Mouse (Mus musculus) heart, embryonic 12.5 days (tissue): ENCODE data around the gene Pla1a. TPM values are rescaled to one million over a fixed set of nuclear protein-coding genes. Genes with fewer than 3 reads are reported as not detected.

Source experiments
- ATAC-seq: fragments of 200-750 bp; cut with Nextera tagmentation; 2 replicates; pipeline ENCODE4 v1.8.0; 2017; ENCODE audit warnings: moderate TSS enrichment, moderate library complexity; ENCODE audit not compliant: insufficient number of reproducible peaks, low FRiP score
- H3K27ac ChIP-seq: fragments of 300-500 bp; sonication (generic); 2 replicates; pipeline ENCODE4 v1.5.1; 2016; ENCODE audit warnings: mild to moderate bottlenecking, moderate library complexity; ENCODE audit not compliant: poor library complexity, severe bottlenecking
- H3K27me3 ChIP-seq: fragments of 300-500 bp; sonication (generic); replicated peaks from 2 replicates; pipeline ENCODE4 v1.6.1; 2016; ENCODE audit warnings: mild to moderate bottlenecking, moderate library complexity
- H3K36me3 ChIP-seq: fragments of 300-500 bp; sonication (generic); 2 replicates; pipeline ENCODE4 v1.6.1; 2016; ENCODE audit warnings: mild to moderate bottlenecking, moderate library complexity
- H3K4me1 ChIP-seq: fragments of 300-500 bp; sonication (generic); replicated peaks from 2 replicates; pipeline ENCODE4 v1.6.1; 2016; ENCODE audit warnings: mild to moderate bottlenecking
- H3K4me2 ChIP-seq: fragments of 300-500 bp; sonication (generic); 2 replicates; pipeline ENCODE4 v1.6.1; 2016; ENCODE audit warnings: mild to moderate bottlenecking, moderate library complexity
- H3K4me3 ChIP-seq: fragments of 300-500 bp; sonication (generic); 2 replicates; pipeline ENCODE4 v1.5.1; 2016; ENCODE audit warnings: mild to moderate bottlenecking
- H3K9ac ChIP-seq: fragments of 300-500 bp; sonication (generic); 2 replicates; pipeline ENCODE4 v1.6.1; 2016; ENCODE audit warnings: mild to moderate bottlenecking, moderate library complexity
- H3K9me3 ChIP-seq: fragments of 300-500 bp; sonication (generic); replicated peaks from 2 replicates; pipeline ENCODE4 v1.6.1; 2016; ENCODE audit warnings: mild to moderate bottlenecking, moderate library complexity
- WGBS: fragments of 180-500 bp; shearing (Covaris S2); methylation state at CpG from one replicate; pipeline ENCODE4 v1.1.7; 2016; 5-methylcytosine and 5-hydroxymethylcytosine counted together
- polyA plus RNA-seq: library from polyadenylated mRNA; unstranded; fragments of >200 nt; fragmentation: Nextera tagmentation; extraction: Ambion mirVana; gene quantifications from 2 replicates; pipeline ENCODE4 v1.2.1, GENCODE M21; 2016

Gene Pla1a
- polyA plus RNA-seq, 1 experiment from 2014 or later, result 0.17 TPM

DNA sequence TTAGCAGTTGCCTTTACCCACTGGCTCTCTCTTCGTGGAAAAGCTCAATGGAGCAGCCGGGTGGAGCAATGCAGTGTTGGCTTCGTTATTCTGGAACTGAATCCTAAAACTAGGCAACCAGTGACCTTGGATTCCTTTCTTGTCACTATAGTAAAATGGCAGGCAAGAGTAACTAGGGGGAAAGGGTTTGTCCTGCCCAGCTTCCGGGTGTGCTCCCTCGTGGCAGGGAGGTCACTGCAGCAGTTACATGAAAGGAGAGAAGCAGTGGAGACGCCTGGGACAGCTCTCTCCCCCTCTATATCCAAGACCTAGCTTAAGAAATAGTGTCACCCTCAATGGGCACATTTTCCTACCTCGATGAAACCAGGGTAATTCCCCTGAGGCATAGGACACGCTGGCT is 36.5 kb upstream of the Pla1a start:
- H3K27ac ChIP-seq, result no peak overlapping the region
- H3K9ac ChIP-seq, result no peak overlapping the region
- no peaks in the 10 kb centered on the region for H3K27me3 ChIP-seq
- WGBS, result 79% methylated on average over 8 of the region's 8 CpGs
- ATAC-seq, result no peak
- H3K9me3 ChIP-seq, result no peaks in the 10 kb centered on the region
- peaks cover 6% of the 10 kb centered on the region for H3K4me1 ChIP-seq
- no peak overlapping the region for H3K4me3 ChIP-seq
- no peaks in the 10 kb centered on the region for H3K36me3 ChIP-seq
- H3K4me2 ChIP-seq, result no peak overlapping the region

DNA sequence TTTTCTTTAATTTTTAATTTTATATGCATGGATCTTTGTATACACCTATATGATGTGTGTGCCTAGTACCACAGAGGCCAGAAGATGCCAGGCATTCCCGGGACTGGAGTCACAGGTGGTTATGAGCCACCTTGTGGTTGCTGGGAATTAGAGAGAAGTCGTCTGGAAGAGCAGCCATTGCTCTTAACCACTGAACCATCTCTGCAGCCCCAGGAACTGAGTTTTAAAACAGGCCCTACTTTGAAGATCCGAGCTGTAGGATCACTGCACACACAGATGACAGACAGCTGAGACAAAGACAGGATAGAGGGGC is 35.7 kb upstream of the Pla1a start:
- no peak for ATAC-seq
- peaks cover 6% of the 10 kb centered on the region for H3K4me1 ChIP-seq
- H3K4me3 ChIP-seq, result no peak overlapping the region
- 32% methylated on average over 3 of the region's 3 CpGs for whole genome bisulfite sequencing
- H3K27me3 ChIP-seq, result no peaks in the 10 kb centered on the region
- no peak overlapping the region for H3K9ac ChIP-seq
- no peak overlapping the region for H3K4me2 ChIP-seq
- H3K9me3 ChIP-seq, result no peaks in the 10 kb centered on the region
- no peak overlapping the region for H3K27ac ChIP-seq
- no peaks in the 10 kb centered on the region for H3K36me3 ChIP-seq

DNA sequence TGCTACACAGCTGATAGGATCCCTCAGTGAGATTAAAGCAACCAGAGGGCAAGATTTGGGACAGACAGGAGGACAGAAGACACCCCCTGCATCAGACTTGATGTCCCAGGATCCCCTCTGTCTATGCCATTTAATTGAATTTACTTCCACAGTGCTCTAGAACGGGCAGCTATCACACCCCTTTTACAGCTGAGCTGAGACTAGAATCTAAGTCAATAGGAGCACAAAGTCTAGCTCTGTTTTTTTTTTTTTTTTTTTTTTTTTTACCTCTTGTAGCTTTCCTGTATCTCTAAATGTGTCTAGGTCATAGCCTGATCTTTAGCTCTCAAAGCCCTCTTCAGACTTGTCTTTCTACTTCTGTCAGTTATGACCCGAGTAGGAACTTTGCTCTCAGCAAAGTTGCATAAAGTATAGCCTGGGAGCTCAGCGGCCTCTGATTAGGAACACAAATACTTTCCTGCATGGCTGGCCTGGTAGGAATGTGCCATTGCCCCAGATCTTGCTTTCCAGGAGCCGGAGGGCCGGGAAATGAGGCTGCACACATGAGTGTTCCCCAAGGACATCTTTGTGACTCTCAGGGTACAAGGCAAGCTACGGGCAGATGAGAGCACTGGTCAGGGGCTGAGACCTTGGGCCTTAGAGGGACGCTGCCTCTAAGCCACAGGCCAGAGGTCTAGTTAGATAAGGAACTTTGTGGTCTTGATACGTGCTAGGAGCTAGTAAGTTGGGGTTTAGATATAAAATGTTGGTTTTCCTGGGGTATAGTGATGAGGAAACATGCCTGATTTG is 35.2 kb upstream of the Pla1a start:
- no peak overlapping the region for H3K4me2 ChIP-seq
- H3K27me3 ChIP-seq, result no peaks in the 10 kb centered on the region
- no peak overlapping the region for H3K4me3 ChIP-seq
- no peak for ATAC-seq
- no peak overlapping the region for H3K9ac ChIP-seq
- H3K4me1 ChIP-seq, result peaks cover 6% of the 10 kb centered on the region
- 53% methylated on average over 8 of the region's 8 CpGs for WGBS
- H3K9me3 ChIP-seq, result no peaks in the 10 kb centered on the region
- no peak overlapping the region for H3K27ac ChIP-seq
- H3K36me3 ChIP-seq, result no peaks in the 10 kb centered on the region

DNA sequence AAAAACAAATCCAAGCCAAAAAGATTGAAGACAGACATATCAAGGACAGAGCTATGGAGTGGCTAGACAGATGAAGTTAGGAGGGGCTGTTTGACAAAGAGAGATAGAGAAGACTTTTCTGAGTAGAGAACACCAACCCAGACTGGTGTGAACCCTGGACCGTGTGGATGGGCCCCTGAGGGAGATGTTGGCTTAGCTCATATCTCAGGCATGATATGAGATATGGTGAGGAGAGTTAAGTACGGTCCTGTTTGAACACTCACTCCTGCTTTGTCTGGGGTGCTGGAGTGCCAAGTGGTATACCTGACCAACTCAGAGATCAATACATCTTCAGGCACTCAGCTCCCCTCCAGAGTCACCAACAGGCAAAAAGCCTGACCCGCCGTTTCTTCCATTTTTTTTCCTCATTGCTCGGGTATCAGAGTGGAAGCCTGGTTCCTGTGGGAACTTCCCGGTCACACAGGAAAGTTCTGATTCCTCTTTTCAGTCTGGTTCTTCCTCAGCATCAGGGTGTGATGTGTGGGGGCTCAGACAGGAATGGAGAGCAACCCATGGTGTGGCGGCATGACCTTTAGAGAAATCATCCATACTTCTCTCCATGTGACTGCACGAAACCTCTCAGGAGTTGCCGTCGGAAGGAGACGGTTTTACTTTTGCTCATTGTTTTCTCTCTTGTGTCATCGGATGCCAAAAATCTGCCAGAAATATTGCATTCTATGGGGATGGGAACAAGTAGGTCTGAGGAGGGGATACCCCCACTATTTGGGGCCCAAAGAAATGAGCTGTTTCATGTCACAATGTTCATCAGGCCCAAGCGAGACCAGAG is 34.4 kb upstream of the Pla1a start:
- Histone ChIP-seq H3K4me3 (no peak overlapping the region), H3K27me3 (no peaks in the 10 kb centered on the region), H3K9ac (no peak overlapping the region), H3K9me3 (no peaks in the 10 kb centered on the region), H3K4me1 (peaks cover 6% of the 10 kb centered on the region), H3K36me3 (no peaks in the 10 kb centered on the region), H3K27ac (no peak overlapping the region), H3K4me2 (no peak overlapping the region)
- ATAC-seq, result no peak
- WGBS, result 70% methylated on average over 13 of the region's 13 CpGs

DNA sequence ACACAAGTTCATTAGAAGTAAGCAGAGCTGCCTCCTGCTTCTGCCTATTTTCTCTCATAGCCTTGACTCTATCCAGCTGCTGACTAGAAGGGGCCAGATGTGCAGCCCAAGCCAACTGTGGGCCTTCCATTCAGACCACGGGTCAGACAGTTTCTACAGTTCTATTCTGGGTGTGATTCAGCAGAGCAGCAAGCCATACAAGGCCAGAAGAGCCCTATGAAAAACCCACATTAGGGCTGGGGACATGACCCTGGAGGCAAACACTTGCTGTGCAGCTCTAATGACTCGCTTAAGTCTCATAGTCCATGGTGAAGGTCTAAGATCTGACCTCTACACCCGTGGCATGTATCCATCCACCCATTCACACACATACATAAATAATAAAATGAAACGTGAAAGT is 33.1 kb upstream of the Pla1a start:
- Histone ChIP-seq H3K4me3 (no peak overlapping the region), H3K36me3 (no peaks in the 10 kb centered on the region), H3K4me1 (peaks cover 6% of the 10 kb centered on the region), H3K9ac (no peak overlapping the region), H3K27ac (no peak overlapping the region), H3K9me3 (no peaks in the 10 kb centered on the region), H3K27me3 (no peaks in the 10 kb centered on the region), H3K4me2 (no peak overlapping the region)
- WGBS, result 74% methylated on average over 4 of the region's 4 CpGs
- ATAC-seq, result no peak

DNA sequence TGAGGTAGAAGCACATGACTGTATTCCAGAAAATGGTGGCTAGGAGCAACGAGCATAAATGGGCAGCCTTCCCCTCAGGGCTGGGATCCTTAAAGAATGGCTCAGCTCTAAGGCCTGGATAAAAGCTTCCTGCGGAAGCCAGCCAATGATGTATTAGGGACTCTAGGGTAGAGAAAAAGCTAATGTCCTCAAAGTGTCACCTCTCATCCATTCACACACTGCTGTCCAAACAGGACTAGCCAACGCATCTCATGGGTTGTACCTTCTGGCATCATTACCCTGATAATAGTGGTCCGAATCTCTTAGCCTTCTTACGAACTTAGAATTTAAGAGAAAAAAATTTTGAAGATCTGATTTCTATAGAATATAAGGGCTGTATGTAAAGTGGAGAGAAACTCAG is 30.4 kb upstream of the Pla1a start:
- ATAC-seq, result no peak
- Histone ChIP-seq H3K9me3 (no peaks in the 10 kb centered on the region), H3K27ac (no peak overlapping the region), H3K36me3 (no peaks in the 10 kb centered on the region), H3K9ac (no peak overlapping the region), H3K4me3 (no peak overlapping the region), H3K27me3 (no peaks in the 10 kb centered on the region), H3K4me1 (peaks cover 6% of the 10 kb centered on the region), H3K4me2 (no peak overlapping the region)
- 86% methylated on average over 5 of the region's 5 CpGs for WGBS

DNA sequence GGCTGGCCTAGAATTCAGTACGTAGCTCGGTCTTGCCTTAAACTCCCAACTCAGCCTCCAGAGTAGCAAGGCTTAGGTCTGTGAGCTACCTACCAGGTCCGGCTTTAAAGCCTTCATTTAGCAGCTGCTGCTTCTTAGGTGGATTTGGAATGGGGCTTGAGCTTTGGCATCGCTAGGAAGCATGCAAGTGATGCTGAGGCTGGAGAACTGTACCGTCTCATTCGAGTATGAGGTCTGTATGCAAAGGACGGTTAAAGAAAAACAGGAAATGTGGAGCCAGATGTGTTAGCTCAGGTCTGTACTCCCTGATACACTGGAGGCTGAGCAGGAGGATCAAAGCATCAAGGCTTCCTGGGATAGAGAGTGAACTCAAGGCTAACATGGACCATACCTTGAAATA is 29.2 kb upstream of the Pla1a start:
- H3K4me2 ChIP-seq, result no peak overlapping the region
- H3K27me3 ChIP-seq, result no peaks in the 10 kb centered on the region
- H3K4me1 ChIP-seq, result peaks cover 2% of the 10 kb centered on the region; the same call in 1 of the 2 replicates
- H3K9ac ChIP-seq, result no peak overlapping the region
- 75% methylated on average over 7 of the region's 7 CpGs for WGBS
- no peak for ATAC-seq
- no peaks in the 10 kb centered on the region for H3K9me3 ChIP-seq
- no peaks in the 10 kb centered on the region for H3K36me3 ChIP-seq
- H3K27ac ChIP-seq, result no peak overlapping the region
- no peak overlapping the region for H3K4me3 ChIP-seq

DNA sequence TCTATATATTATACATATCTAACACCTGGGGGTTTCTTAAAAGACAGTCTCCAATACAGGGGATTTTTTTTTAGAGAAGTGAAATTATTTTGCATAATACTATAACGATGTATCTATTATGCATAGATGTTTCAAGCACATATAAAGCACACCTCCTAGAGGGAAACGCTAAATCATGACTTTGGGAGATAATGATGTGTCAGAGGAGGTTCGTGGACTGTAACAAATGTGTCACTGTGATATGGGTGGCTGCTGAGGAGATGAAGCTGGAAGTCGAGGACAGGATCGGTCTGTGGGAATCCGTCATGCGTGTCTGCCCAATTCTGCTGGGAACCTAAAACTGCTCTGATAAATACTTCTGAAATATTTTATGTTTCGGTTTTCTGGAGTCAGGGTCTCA is 28.8 kb upstream of the Pla1a start:
- no peak for ATAC-seq
- H3K4me1 ChIP-seq, result no peaks in the 10 kb centered on the region
- H3K4me3 ChIP-seq, result no peak overlapping the region
- no peaks in the 10 kb centered on the region for H3K36me3 ChIP-seq
- no peaks in the 10 kb centered on the region for H3K27me3 ChIP-seq
- no peaks in the 10 kb centered on the region for H3K9me3 ChIP-seq
- WGBS, result 76% methylated on average over 8 of the region's 8 CpGs
- H3K9ac ChIP-seq, result no peak overlapping the region
- no peak overlapping the region for H3K4me2 ChIP-seq
- H3K27ac ChIP-seq, result no peak overlapping the region

DNA sequence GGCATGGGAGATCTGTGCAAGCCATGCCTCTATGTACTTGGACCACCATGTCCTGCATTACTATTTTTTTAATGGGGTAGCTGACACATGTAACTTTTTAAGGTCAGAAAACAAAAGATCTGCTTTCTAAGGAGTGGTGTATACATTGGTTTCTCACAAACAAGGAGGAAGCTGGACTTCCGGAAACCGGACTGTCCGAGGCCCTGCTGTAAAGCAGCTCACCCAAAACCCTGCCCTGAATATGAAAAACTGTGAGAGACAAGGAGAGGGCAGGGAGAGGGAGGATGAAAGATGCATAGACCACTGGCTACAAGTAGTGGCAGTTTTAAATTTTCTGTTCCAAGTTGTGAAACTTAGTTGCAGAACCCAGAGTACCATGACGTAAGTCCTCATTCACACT is 27.0 kb upstream of the Pla1a start:
- Histone ChIP-seq H3K9ac (no peak overlapping the region), H3K27ac (no peak overlapping the region), H3K9me3 (no peaks in the 10 kb centered on the region), H3K36me3 (no peaks in the 10 kb centered on the region), H3K4me2 (no peak overlapping the region), H3K27me3 (0 out of 2 replicates have a peak, but pooled peaks cover 6% of the 10 kb centered on the region), H3K4me1 (no peaks in the 10 kb centered on the region), H3K4me3 (no peak overlapping the region)
- 86% methylated on average over 4 of the region's 4 CpGs for WGBS
- ATAC-seq, result no peak

DNA sequence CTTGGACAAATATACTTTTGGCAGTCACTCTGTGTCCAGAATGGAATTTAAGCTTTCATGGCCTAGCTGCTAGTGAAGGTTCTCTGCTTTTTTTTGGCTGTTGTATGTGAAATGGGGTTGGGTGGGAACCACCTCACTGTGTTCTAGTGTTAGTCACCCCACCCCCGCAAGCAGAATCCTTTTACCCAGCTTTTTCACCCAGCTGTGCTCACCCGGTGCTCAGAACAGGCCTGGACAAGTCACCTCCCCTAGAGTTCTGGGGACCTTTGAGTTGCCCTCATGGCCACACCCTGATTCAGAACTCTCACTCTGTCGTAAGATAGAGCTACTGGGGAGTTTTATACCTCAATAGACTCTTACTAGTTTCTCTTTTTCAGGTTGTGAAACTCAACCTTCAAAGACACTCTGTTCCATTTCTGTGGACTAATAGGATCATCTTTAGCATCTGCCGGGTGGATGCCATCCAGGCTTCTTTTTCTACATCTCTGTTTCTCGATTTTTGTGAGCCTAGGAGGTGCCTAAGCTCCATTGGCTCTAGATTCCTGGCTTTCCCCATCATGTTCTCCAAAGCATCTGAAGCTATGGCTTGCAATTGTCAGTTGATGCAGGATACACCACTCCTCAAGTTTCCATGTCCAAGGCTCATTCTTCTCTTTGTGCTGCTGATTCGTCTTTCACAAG is 25.8 kb upstream of the Pla1a start:
- Histone ChIP-seq H3K36me3 (no peaks in the 10 kb centered on the region), H3K4me3 (no peak overlapping the region), H3K9ac (no peak overlapping the region), H3K9me3 (no peaks in the 10 kb centered on the region), H3K4me1 (no peaks in the 10 kb centered on the region), H3K4me2 (no peak overlapping the region), H3K27ac (no peak overlapping the region), H3K27me3 (0 out of 2 replicates have a peak, but pooled peaks cover 6% of the 10 kb centered on the region)
- no peak for ATAC-seq
- WGBS, result 62% methylated on average over 6 of the region's 6 CpGs

DNA sequence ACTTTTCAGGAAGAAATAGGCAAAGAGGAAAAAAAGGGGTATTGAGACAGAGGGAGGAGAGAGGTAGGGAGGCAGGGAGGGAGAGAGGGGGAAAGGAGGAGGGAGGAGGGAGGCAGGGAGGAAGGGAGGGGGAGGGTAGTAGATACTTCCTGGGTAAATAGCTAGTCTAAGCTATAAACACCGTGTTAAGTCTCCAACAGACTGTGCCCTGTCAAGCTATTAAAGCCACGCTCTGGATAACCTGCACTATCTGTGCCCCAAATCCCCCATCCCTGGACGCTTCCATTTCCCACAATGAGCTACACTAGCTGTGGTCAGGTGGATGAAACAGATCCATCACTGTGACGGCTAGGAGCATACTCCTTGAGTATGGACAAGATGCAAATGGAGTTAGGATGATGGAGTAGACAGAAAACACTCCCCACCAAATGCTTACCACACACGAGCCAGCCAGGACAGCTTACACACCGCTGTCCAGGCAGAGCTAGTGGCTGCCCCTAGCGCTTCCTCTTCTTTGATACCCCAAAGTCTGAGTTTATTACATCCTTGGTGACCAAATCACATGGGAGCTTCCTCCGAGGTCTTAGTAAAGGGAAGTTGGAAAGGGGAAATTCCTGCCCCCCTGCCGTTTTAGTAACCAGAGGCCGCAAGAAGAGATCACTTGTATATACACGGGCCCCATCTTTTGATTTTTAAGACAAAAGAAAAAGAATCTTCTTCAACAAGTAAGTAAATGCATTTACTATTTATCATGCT is 24.0 kb upstream of the Pla1a start:
- no peaks in the 10 kb centered on the region; the same call in 1 of the 2 replicates for H3K4me1 ChIP-seq
- no peak for ATAC-seq
- 0 out of 2 replicates have a peak, but pooled peaks cover 6% of the 10 kb centered on the region for H3K27me3 ChIP-seq
- no peak overlapping the region for H3K27ac ChIP-seq
- no peaks in the 10 kb centered on the region for H3K9me3 ChIP-seq
- no peak overlapping the region for H3K9ac ChIP-seq
- WGBS, result 55% methylated on average over 11 of the region's 11 CpGs
- H3K4me3 ChIP-seq, result no peak overlapping the region
- no peak overlapping the region for H3K4me2 ChIP-seq
- H3K36me3 ChIP-seq, result no peaks in the 10 kb centered on the region
